Mouse (Mus musculus) lung, embryonic 14.5 days (tissue): ENCODE results near the gene Snd1. TPM values are rescaled to one million over a fixed set of nuclear protein-coding genes. Genes with fewer than 3 reads are reported as not detected.

Experiments
- ATAC-seq: fragments of 200-750 bp; cut with Nextera tagmentation; 2 replicates; pipeline ENCODE4 v1.8.0; 2017; ENCODE audit warnings: mild to moderate bottlenecking, moderate TSS enrichment, moderate library complexity; ENCODE audit not compliant: insufficient read depth
- DNase-seq: peaks from one replicate; pipeline ENCODE4 v3.0.0-alpha.2; 2015
- H3K27ac ChIP-seq: fragments of 300-500 bp; sonication (generic); 2 replicates; pipeline ENCODE4 v1.5.1; 2014; ENCODE audit warnings: low read depth, mild to moderate bottlenecking, moderate library complexity
- H3K27me3 ChIP-seq: fragments of 300-500 bp; sonication (generic); 2 replicates; pipeline ENCODE4 v1.6.1; 2014; ENCODE audit warnings: low read length, control low read depth; ENCODE audit not compliant: insufficient read depth
- H3K36me3 ChIP-seq: fragments of 300-500 bp; sonication (generic); 2 replicates; pipeline ENCODE4 v1.6.1; 2014; ENCODE audit warnings: control low read depth; ENCODE audit not compliant: insufficient read depth
- H3K4me1 ChIP-seq: fragments of 300-500 bp; sonication (generic); 2 replicates; pipeline ENCODE4 v1.6.1; 2014; ENCODE audit warnings: antibody characterized with exemption, control low read depth; ENCODE audit not compliant: insufficient read depth
- H3K4me2 ChIP-seq: fragments of 300-500 bp; sonication (generic); 2 replicates; pipeline ENCODE4 v1.6.1; 2014; ENCODE audit warnings: mild to moderate bottlenecking
- H3K4me3 ChIP-seq: fragments of 300-500 bp; sonication (generic); 2 replicates; pipeline ENCODE4 v1.5.1; 2014; ENCODE audit warnings: low read depth, low read length
- H3K9ac ChIP-seq: fragments of 300-500 bp; sonication (generic); 2 replicates; pipeline ENCODE4 v1.6.1; 2014
- H3K9me3 ChIP-seq: fragments of 300-500 bp; sonication (generic); 2 replicates; pipeline ENCODE4 v1.6.1; 2016; ENCODE audit warnings: low read depth, low read length, control low read depth
- CTCF ChIP-seq: IDR thresholded peaks from 2 replicates; pipeline ENCODE4 v1.5.1; 2016; ENCODE audit warnings: antibody characterized with exemption, low read depth
- WGBS: fragments of 180-500 bp; shearing (Covaris S2); extraction: QIAGEN DNeasy Blood & Tissue Kit; methylation state at CpG from one replicate; pipeline ENCODE4 v1.1.7; 2014; 5-methylcytosine and 5-hydroxymethylcytosine counted together
- polyA plus RNA-seq: library from polyadenylated mRNA; unstranded; fragments of >200 nt; fragmentation: Nextera tagmentation; extraction: Ambion mirVana; gene quantifications from 2 replicates; pipeline ENCODE4 v1.2.1, GENCODE M21; 2014

Gene Snd1
- polyA plus RNA-seq, 1 experiment from 2014 or later, result 145 TPM

DNA sequence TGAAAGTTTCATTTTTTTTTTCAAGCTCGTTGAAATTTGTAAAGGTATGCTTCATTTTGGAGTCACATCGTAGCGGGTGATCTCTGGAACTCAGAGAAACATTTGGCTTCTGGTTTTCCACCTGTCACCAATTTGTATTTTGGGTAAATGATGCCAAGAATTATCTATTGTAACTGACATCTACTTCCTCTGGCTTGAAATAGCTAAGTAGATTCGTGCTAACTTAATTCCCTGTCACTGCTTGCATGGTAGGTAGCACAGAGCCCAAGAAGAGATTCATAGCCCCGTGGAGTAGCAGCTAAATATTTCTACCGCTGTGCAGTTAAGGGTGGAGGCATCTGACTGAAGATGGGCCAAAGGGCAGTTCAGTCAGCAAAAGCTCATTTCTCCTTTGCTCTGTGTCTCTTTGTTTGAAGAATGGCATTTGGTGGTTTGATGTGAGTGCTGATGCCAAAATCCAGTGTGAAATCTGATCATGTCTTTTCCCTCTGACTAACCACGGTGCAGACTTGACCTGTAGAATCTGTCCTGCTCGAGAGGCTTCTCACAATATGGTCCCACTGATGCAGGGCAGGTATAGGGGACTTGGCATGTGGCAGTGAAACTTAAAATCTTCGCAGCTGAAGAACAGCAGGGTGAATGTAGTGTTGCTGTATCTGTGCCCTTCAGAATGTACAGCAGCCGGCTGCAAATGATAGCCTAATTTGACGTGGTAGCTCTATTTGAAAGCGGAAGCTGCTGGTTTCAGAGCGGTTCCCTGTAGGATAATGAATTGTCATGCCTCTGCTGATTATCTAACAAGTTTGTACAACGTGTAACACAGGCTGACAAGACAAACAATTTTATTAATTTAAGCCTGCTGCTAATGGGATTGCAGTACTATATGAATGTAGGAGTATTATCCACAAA, 101.7 kb downstream of the Snd1 start:
- H3K27ac ChIP-seq, result no peak overlapping the region
- H3K9ac ChIP-seq, result no peak overlapping the region
- 67% methylated on average over 14 of the region's 14 CpGs for WGBS

DNA sequence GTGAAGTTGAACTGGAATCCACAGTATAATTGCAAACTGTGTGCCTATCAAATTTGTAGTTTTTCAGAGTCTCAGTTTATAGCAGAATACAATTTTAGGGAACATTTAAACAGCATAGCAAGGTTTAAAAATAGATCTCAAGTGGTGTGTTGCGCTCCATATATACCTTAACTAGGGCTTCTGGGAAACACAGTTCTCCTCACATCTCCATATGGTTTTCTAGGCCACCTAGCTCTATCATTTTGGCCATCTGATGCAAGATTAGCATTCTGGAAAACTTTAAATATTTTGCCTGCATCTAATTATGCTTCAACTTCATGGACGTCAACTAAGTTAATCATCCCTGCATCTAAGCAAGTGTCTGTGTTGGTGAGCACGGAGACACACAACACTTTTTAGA, 107.9 kb downstream of the Snd1 start:
- Histone ChIP-seq H3K27ac (no peak overlapping the region), H3K4me1 (no peaks in the 10 kb centered on the region), H3K9me3 (no peaks in the 10 kb centered on the region), H3K4me2 (no peak overlapping the region), H3K9ac (no peak overlapping the region), H3K27me3 (no peaks in the 10 kb centered on the region), H3K4me3 (no peak overlapping the region), H3K36me3 (no peaks in the 10 kb centered on the region)
- no peak for DNase-seq
- no peak for ATAC-seq
- no peak for TF ChIP-seq CTCF
- 94% methylated on average over 3 of the region's 3 CpGs for WGBS

More for the DNA sequence above, 101.7 kb downstream of the Snd1 start:
- Histone ChIP-seq H3K4me3 (no peak overlapping the region), H3K9me3 (no peaks in the 10 kb centered on the region), H3K27me3 (no peaks in the 10 kb centered on the region), H3K4me2 (no peak overlapping the region), H3K4me1 (no peaks in the 10 kb centered on the region), H3K36me3 (no peaks in the 10 kb centered on the region)
- ATAC-seq, result no peak
- DNase-seq, result no peak
- TF ChIP-seq CTCF, result no peak

DNA sequence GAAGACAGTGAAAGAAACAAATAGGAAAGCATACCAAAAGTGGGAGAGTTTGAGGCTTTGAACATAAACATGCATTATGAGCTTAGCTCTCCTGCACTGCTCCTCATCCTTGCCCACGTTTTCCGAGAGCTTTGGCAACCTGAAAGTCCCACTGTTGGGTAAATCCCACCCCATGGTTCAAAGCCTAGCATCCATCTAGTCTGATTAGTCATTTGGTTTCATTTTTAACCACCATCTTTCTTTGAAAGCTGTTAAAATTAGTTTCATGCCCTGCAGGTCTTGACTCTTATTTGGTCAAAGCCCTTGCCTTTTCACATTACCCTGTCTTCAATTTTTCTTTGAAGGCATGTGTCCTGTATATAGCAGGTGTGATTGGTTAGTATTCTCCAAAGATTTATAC, 108.5 kb downstream of the Snd1 start:
- Histone ChIP-seq H3K9me3 (no peaks in the 10 kb centered on the region), H3K36me3 (no peaks in the 10 kb centered on the region), H3K27me3 (no peaks in the 10 kb centered on the region), H3K9ac (no peak overlapping the region), H3K27ac (no peak overlapping the region), H3K4me2 (no peak overlapping the region), H3K4me3 (no peak overlapping the region), H3K4me1 (no peaks in the 10 kb centered on the region)
- 88% methylated on average over 2 of the region's 2 CpGs for WGBS
- no peak for DNase-seq
- no peak for TF ChIP-seq CTCF
- ATAC-seq, result no peak

DNA sequence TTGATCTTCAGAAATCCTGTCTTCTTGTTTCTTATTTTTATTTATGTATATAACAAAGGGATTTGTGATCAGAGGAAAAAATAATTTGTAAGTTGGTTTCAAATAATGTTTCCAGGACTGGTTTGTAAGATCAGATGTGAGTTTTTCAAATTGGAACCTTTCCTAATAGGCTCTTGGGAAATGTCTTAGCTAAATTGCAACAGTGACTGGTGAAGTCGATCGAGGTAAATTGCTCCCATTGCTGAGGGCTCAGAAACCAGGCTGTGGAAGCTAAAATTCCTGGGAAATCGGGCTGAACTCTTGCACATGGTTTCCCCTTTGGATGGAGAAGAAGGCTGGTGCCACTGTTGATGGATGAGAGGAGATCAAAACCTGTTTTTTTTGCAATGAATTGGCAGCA, 111.9 kb downstream of the Snd1 start:
- Histone ChIP-seq H3K4me2 (no peak overlapping the region), H3K27ac (no peak overlapping the region), H3K4me1 (no peaks in the 10 kb centered on the region), H3K9me3 (no peaks in the 10 kb centered on the region), H3K36me3 (0 out of 2 replicates have a peak, but pooled peaks cover 5% of the 10 kb centered on the region), H3K9ac (no peak overlapping the region), H3K4me3 (no peak overlapping the region), H3K27me3 (no peaks in the 10 kb centered on the region)
- no peak for ATAC-seq
- DNase-seq, result no peak
- WGBS, result 87% methylated on average over 3 of the region's 3 CpGs
- TF ChIP-seq CTCF, result no peak

DNA sequence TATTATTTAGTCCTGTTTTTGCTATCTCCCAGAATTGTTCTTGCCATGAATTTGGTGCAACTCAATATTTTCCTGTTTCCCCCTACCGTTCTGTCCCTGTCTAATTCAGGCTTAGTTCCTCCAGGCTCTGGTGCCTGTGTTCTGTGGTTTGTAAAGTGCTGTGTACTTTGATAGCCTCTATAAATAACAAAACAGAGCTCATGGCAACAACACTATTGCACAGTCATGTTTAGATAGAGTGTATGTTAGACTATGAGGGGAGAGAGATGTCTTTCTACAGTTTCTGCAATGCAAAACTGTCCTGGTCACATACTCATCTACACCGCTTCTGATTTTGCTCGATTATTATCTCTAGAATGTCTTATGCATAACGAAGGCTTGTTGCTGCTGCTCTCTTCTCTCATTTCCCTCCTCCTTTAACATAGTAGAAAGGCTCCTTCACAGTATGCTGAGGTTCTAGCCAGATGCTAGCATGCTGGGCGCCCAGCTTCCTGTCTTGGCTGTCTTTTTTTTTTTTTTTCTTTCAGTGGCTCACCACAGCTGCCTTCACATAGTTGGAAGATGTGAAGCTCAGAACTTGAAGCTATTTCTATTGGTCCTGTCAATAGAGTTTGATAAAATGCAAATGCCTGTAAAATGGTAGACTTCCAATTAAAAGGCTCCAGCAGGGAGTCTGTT, 113.7 kb downstream of the Snd1 start:
- 0 out of 2 replicates have a peak, but pooled peaks cover 9% of the 10 kb centered on the region for H3K36me3 ChIP-seq
- no peak overlapping the region for H3K4me3 ChIP-seq
- ATAC-seq, result no peak
- H3K27me3 ChIP-seq, result no peaks in the 10 kb centered on the region
- WGBS, result 76% methylated on average over 5 of the region's 5 CpGs
- DNase-seq, result no peak
- TF ChIP-seq CTCF, result no peak
- H3K4me2 ChIP-seq, result no peak overlapping the region
- no peak overlapping the region for H3K27ac ChIP-seq
- no peaks in the 10 kb centered on the region for H3K4me1 ChIP-seq
- H3K9ac ChIP-seq, result no peak overlapping the region
- no peaks in the 10 kb centered on the region for H3K9me3 ChIP-seq

DNA sequence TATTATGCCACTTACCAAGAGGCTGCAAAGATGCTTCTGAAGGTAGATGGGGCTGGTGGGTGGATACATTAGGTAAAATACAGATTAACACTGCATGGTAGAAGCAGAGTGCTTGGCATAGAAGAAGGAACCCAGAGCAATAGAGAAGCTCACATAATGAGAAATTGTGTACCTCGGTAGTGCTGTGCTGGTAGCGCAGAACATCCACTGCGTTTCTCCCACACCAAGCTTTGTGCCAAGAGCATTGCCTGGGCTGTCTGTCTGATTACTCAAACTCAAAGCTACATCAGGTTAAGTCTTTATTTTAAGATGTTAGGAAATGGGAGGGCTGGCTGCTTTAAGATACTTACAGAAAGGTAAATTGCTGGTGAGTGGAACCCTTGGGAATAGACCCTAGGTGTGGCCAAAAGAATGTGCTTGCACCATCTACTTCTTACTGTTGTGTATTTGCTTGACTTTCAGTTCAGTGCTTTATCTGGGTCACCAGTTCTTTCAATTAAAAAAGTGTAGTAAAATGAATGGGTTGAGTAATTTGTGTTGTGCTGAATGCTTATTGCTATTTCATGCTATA, 117.5 kb downstream of the Snd1 start:
- Histone ChIP-seq H3K36me3 (peaks cover 12% of the 10 kb centered on the region; the same call in 1 of the 2 replicates), H3K27ac (no peak overlapping the region), H3K9me3 (no peaks in the 10 kb centered on the region), H3K4me2 (no peak overlapping the region), H3K4me1 (no peaks in the 10 kb centered on the region), H3K9ac (no peak overlapping the region), H3K4me3 (no peak overlapping the region), H3K27me3 (no peaks in the 10 kb centered on the region)
- ATAC-seq (no peak), DNase-seq (no peak)
- 97% methylated on average over 3 of the region's 3 CpGs for WGBS
- TF ChIP-seq CTCF, result no peak

DNA sequence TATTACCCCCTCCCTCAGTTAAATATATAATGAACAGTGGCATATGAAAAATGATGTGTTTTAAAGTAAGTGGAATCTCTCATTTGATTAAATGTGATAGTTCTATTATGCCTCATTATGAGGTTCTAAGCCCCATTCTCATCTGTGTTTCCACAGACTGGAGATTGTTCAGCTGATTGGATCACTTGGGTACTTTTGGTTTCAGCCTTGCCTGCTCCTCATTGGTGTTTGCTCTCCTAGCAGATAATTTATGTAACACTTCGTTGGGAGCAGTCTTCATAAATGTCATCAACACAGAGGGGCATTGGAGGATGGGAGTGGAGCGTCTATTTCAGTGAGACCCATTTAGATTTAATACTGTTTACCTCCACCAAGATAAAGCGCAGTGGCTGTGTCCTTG, 118.8 kb downstream of the Snd1 start:
- no peaks in the 10 kb centered on the region for H3K9me3 ChIP-seq
- 53% methylated on average over 3 of the region's 3 CpGs for WGBS
- TF ChIP-seq CTCF, result no peak

More for the DNA sequence above, 118.8 kb downstream of the Snd1 start:
- Histone ChIP-seq H3K27me3 (no peaks in the 10 kb centered on the region), H3K4me3 (no peak overlapping the region), H3K36me3 (peaks cover 12% of the 10 kb centered on the region; the same call in 1 of the 2 replicates), H3K4me2 (no peak overlapping the region), H3K27ac (no peak overlapping the region), H3K9ac (no peak overlapping the region), H3K4me1 (no peaks in the 10 kb centered on the region)
- DNase-seq, result no peak
- ATAC-seq, result no peak
